14 mouse cellular contexts compared by ENCODE assay signal in the genomic region with DNA sequence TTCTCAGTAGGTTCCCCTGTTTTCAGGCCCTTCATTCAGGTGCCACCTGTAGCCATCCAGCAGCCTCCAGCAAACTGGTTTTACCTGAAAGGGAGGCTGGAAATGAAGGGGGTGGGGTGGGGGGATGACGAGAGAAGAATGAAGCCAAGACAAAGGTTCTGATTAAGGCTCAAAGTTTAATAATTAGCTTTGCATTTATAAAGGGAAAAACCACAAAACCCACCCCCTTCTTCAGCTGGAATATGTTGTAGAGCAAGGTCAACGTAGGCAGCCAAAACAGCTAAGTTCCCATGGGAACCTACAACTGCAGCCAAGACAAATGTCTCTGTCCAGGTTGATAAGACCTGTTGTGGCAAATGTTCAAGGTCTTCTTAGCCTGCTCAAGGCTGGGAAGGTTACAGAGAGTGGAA. TPM values are rescaled to one million over a fixed set of nuclear protein-coding genes. Genes with fewer than 3 reads are reported as not detected.
DNase-seq lines count a peak whose midpoint lies in the region; ATAC-seq and TF ChIP-seq lines count a peak whose summit lies in the region.
"Had no signal": no experiment of that assay in that cellular context is flagged by ENCODE, and none has a peak within 500 bp of the region (broad histone marks: within the 10 kb centered on the region; RNA-seq: fewer than 3 reads in every experiment).

No protein-coding gene starts in this region.

- no peak for DNase-seq in kidney, adult 11 months
- DNase-seq in Patski (ENCODE audit: low read depth, low spot score) = peak; percentile 68
- peak; percentile 50 to 53 for DNase-seq in heart, postnatal 10 days
- peak; percentile 82 for DNase-seq in lung, postnatal 25 days (ENCODE audit: low spot score)
- no peak for DNase-seq in thymus, postnatal 36 days
- no peak for DNase-seq in left cerebral cortex, postnatal 25 days (ENCODE audit: low spot score in 2 of 2)
- no peak for DNase-seq in midbrain, postnatal 0 days (ENCODE audit: low spot score)
- DNase-seq: embryo, embryonic 11 days had no signal

- 0 out of 2 replicates have a peak overlapping the region, but pooled peaks have one; percentile 18 for H3K27ac ChIP-seq in kidney, embryonic 14.5 days (ENCODE audit: low read depth, low read length)
- no peak overlapping the region for H3K27ac ChIP-seq in midbrain, postnatal 0 days (ENCODE audit: low read depth, low read length)
- H3K27ac ChIP-seq: limb, embryonic 10.5 days had no signal

- 55% methylated on average over 2 of the region's 2 CpGs for WGBS in kidney, embryonic 14.5 days
- WGBS in midbrain, postnatal 0 days = 78% methylated on average over 2 of the region's 2 CpGs

- no peaks in the 10 kb centered on the region for H3K4me1 ChIP-seq in kidney, embryonic 14.5 days (ENCODE audit: control insufficient read depth, insufficient read depth, low read length)
- H3K4me1 ChIP-seq in midbrain, postnatal 0 days (ENCODE audit: insufficient read depth, low read length) = no peaks in the 10 kb centered on the region
- H3K4me1 ChIP-seq: limb, embryonic 10.5 days had no signal

- TF ChIP-seq CTCF in Patski (IDR thresholded peaks at IDR 0.05) = no peak
- TF ChIP-seq CTCF in midbrain, postnatal 0 days (IDR thresholded peaks at IDR 0.05) = no peak

- in situ Hi-C loops in Patski (cut with MboI; ENCODE audit: low pct_unique_long_range_greater_than_20kb) = no loop called here

- H3K9me3 ChIP-seq in kidney, embryonic 14.5 days (ENCODE audit: control insufficient read depth, low read length) = no peaks in the 10 kb centered on the region
- no peaks in the 10 kb centered on the region for H3K9me3 ChIP-seq in midbrain, postnatal 0 days (ENCODE audit: low read length)
- H3K9me3 ChIP-seq: limb, embryonic 10.5 days had no signal

- no peak for ATAC-seq in kidney, embryonic 14.5 days (ENCODE audit: low FRiP score, low TSS enrichment)
- no peak for ATAC-seq in Patski
- ATAC-seq in midbrain, postnatal 0 days (ENCODE audit: low FRiP score) = no peak

- H3K36me3 ChIP-seq in kidney, embryonic 14.5 days (ENCODE audit: control insufficient read depth, insufficient read depth, low read length) = no peaks in the 10 kb centered on the region
- H3K36me3 ChIP-seq in midbrain, postnatal 0 days (ENCODE audit: insufficient read depth, low read length) = no peaks in the 10 kb centered on the region
- H3K36me3 ChIP-seq: limb, embryonic 10.5 days had no signal

- CTCF ChIA-PET in Patski (lab: Charles Lee) = interaction anchor here (1.7 to 2.1 kb wide), 2 partner anchors 8 to 10 kb away, joined by 5 read pairs; no protein-coding TSS in a partner anchor

- no peak overlapping the region for H3K4me2 ChIP-seq in kidney, embryonic 14.5 days (replicated peaks; ENCODE audit: low read depth, low read length)
- no peak overlapping the region for H3K4me2 ChIP-seq in midbrain, postnatal 0 days (ENCODE audit: low read depth, low read length, poor library complexity, severe bottlenecking)

- no peak overlapping the region for H3K4me3 ChIP-seq in kidney, embryonic 14.5 days (ENCODE audit: low read length)
- H3K4me3 ChIP-seq in midbrain, postnatal 0 days (ENCODE audit: low read depth, low read length) = no peak overlapping the region
- H3K4me3 ChIP-seq: limb, embryonic 10.5 days; myocyte had no signal

- POLR2A ChIA-PET in Patski (lab: Charles Lee) = no interaction called here

- H3K9ac ChIP-seq in kidney, embryonic 14.5 days (ENCODE audit: low read depth, low read length) = no peak overlapping the region
- no peak overlapping the region for H3K9ac ChIP-seq in midbrain, postnatal 0 days (replicated peaks; ENCODE audit: low read length, poor library complexity, severe bottlenecking)

- no peaks in the 10 kb centered on the region for H3K27me3 ChIP-seq in kidney, embryonic 14.5 days (ENCODE audit: control insufficient read depth, insufficient read depth, low read length)
- H3K27me3 ChIP-seq in Patski = no peaks in the 10 kb centered on the region
- no peaks in the 10 kb centered on the region for H3K27me3 ChIP-seq in midbrain, postnatal 0 days (ENCODE audit: insufficient read depth, low read length)

- intact Hi-C loops in heart, postnatal 10 days (cut with DNase I) = no loop called here
- intact Hi-C loops in left cerebral cortex, postnatal 25 days (cut with DNase I) = no loop called here

RNA-seq across cellular contexts. Expression of a gene that starts 11.7 kb away (rescaled TPM):
- 19.8 and 24.6 TPM in 2 replicates for polyA plus RNA-seq in kidney, embryonic 14.5 days (2014; fragmentation: Nextera tagmentation; extraction: Ambion mirVana)
- polyA plus RNA-seq in Patski (2021) = 32.9 TPM
- total RNA-seq in heart, postnatal 10 days (2021) = 10 to 100 TPM; 26.9 to 35.2 TPM
- 10 to 100 TPM; 18.4 to 22.4 TPM for total RNA-seq in left cerebral cortex, postnatal 25 days (2021)
- 8.2 and 10.2 TPM in 2 replicates for total RNA-seq in midbrain, postnatal 0 days (2014; rRNA removed)
- 5.8 and 6.3 TPM in 2 replicates for polyA plus RNA-seq in midbrain, postnatal 0 days (2015; fragmentation: Nextera tagmentation; extraction: Ambion mirVana)

RNA-seq across cellular contexts. Expression of a gene that starts 25.9 kb away (rescaled TPM):
- polyA plus RNA-seq in kidney, embryonic 14.5 days (2014; fragmentation: Nextera tagmentation; extraction: Ambion mirVana) = 0.13 and 0.32 TPM in 2 replicates
- polyA plus RNA-seq in Patski (2021) = not detected
- total RNA-seq in heart, postnatal 10 days (2021) = under 1 TPM; 0.17 to 0.20 TPM
- total RNA-seq in left cerebral cortex, postnatal 25 days (2021) = not detected
- 0.22 and 2.0 TPM in 2 replicates for total RNA-seq in midbrain, postnatal 0 days (2014; rRNA removed)
- 0.29 and 0.31 TPM in 2 replicates for polyA plus RNA-seq in midbrain, postnatal 0 days (2015; fragmentation: Nextera tagmentation; extraction: Ambion mirVana)
- total RNA-seq: gastrocnemius, adult 18-20 months; hematopoietic stem cell, adult 5-6 weeks; layer of hippocampus, adult 18-20 months had no signal
- polyA plus RNA-seq: myocyte had no signal

RNA-seq across cellular contexts. Expression of a gene that starts 45.9 kb away (rescaled TPM):
- 5.3 and 7.8 TPM in 2 replicates for polyA plus RNA-seq in kidney, embryonic 14.5 days (2014; fragmentation: Nextera tagmentation; extraction: Ambion mirVana)
- polyA plus RNA-seq in Patski (2021) = 0.27 TPM
- 1 to 10 TPM in 1 of 2 experiments, under 1 TPM in 1; 0.97 to 1.2 TPM for total RNA-seq in heart, postnatal 10 days (2021)
- 1 to 10 TPM; 3.4 to 4.2 TPM for total RNA-seq in left cerebral cortex, postnatal 25 days (2021)
- 4.7 and 5.1 TPM in 2 replicates for total RNA-seq in midbrain, postnatal 0 days (2014; rRNA removed)
- 7.2 and 7.8 TPM in 2 replicates for polyA plus RNA-seq in midbrain, postnatal 0 days (2015; fragmentation: Nextera tagmentation; extraction: Ambion mirVana)
- total RNA-seq: gastrocnemius, adult 18-20 months had no signal

RNA-seq across cellular contexts. Expression of a gene that starts 57.1 kb away (rescaled TPM):
- 68.6 and 82.9 TPM in 2 replicates for polyA plus RNA-seq in kidney, embryonic 14.5 days (2014; fragmentation: Nextera tagmentation; extraction: Ambion mirVana)
- 72.3 TPM for polyA plus RNA-seq in Patski (2021)
- 10 to 100 TPM; 35.3 to 35.6 TPM for total RNA-seq in heart, postnatal 10 days (2021)
- 10 to 100 TPM; 40.5 to 47.1 TPM for total RNA-seq in left cerebral cortex, postnatal 25 days (2021)
- total RNA-seq in midbrain, postnatal 0 days (2014; rRNA removed) = 27.0 and 40.8 TPM in 2 replicates
- 120 and 122 TPM in 2 replicates for polyA plus RNA-seq in midbrain, postnatal 0 days (2015; fragmentation: Nextera tagmentation; extraction: Ambion mirVana)

Comparison
In these comparisons a context has a peak if more than half of its experiments do, and no peak if none do; other contexts are left out.
1. DNase-seq: peak in Patski (single experiment), heart, postnatal 10 days (2 of 2) and lung, postnatal 25 days (single experiment); none in kidney, adult 11 months (single experiment), thymus, postnatal 36 days (0 of 2), left cerebral cortex, postnatal 25 days (0 of 2) and midbrain, postnatal 0 days (single experiment).